Mouse (Mus musculus): ENCODE measurements at regions not wholly inside any gene's neighbourhood (a gene's known extent, or its start where the extent isn't known, plus 50 kb on each side); places are given as distances from the start of the nearest gene placed in this dataset.

DNA sequence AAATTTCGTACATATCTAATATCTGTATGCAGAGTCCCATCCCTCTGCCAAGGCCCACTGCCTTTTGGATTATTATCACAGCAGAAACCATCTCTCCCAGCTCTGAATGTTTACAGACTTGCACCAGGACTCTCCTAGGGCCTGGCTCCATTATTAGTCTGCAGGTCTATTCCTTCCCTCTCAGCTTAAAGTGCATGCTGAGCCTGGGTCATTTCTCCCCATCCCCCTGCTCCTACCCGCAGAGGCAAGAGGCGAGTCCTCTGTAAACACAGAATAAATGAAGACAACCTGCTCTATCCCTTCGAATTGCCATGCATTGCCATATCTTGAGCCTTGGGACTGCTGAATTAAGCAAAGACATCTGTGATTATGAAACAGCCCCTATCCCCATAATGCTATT, 362.6 kb upstream of the Cdh11 start:
- TF ChIP-seq POLR2A (IDR thresholded peaks at IDR 0.05; ENCODE audit: insufficient read depth, low read length) (no peak), CTCF (IDR thresholded peaks at IDR 0.05; ENCODE audit: low read depth, low read length) (no peak), EP300 (IDR thresholded peaks at IDR 0.05; ENCODE audit: insufficient read depth, low read depth, low read length) (no peak)
- Histone ChIP-seq H3K27me3 (ENCODE audit: control insufficient read depth, insufficient read depth, low read length, poor library complexity, severe bottlenecking) (no peaks in the 10 kb centered on the region; the same call in 1 of the 2 replicates), H3K4me1 (ENCODE audit: control insufficient read depth, insufficient read depth, low read length) (no peaks in the 10 kb centered on the region), H3K27ac (ENCODE audit: insufficient read depth, low read length) (no peak overlapping the region), H3K36me3 (ENCODE audit: control insufficient read depth, insufficient read depth, low read length, poor library complexity, severe bottlenecking) (no peaks in the 10 kb centered on the region), H3K4me3 (ENCODE audit: low read depth, low read length) (no peak overlapping the region), H3K9me3 (replicated peaks; ENCODE audit: control insufficient read depth, insufficient read depth, low read length, poor library complexity, severe bottlenecking) (no peaks in the 10 kb centered on the region), H3K9ac (ENCODE audit: low read depth, poor library complexity, severe bottlenecking) (no peak overlapping the region)

GRCm38 (mm10) chr8:103148447-103148846, 363.0 kb upstream of the Cdh11 start:
- Histone ChIP-seq H3K9ac (ENCODE audit: low read depth, poor library complexity, severe bottlenecking) (no peak overlapping the region), H3K4me1 (ENCODE audit: control insufficient read depth, insufficient read depth, low read length) (no peaks in the 10 kb centered on the region), H3K9me3 (replicated peaks; ENCODE audit: control insufficient read depth, insufficient read depth, low read length, poor library complexity, severe bottlenecking) (no peaks in the 10 kb centered on the region), H3K27ac (ENCODE audit: insufficient read depth, low read length) (no peak overlapping the region), H3K36me3 (ENCODE audit: control insufficient read depth, insufficient read depth, low read length, poor library complexity, severe bottlenecking) (no peaks in the 10 kb centered on the region), H3K27me3 (ENCODE audit: control insufficient read depth, insufficient read depth, low read length, poor library complexity, severe bottlenecking) (no peaks in the 10 kb centered on the region; the same call in 1 of the 2 replicates), H3K4me3 (ENCODE audit: low read depth, low read length) (no peak overlapping the region)
- no peak for TF ChIP-seq POLR2A (IDR thresholded peaks at IDR 0.05; ENCODE audit: insufficient read depth, low read length)
- TF ChIP-seq EP300 (IDR thresholded peaks at IDR 0.05; ENCODE audit: insufficient read depth, low read depth, low read length), result no peak
- no peak for TF ChIP-seq CTCF (IDR thresholded peaks at IDR 0.05; ENCODE audit: low read depth, low read length)

DNA sequence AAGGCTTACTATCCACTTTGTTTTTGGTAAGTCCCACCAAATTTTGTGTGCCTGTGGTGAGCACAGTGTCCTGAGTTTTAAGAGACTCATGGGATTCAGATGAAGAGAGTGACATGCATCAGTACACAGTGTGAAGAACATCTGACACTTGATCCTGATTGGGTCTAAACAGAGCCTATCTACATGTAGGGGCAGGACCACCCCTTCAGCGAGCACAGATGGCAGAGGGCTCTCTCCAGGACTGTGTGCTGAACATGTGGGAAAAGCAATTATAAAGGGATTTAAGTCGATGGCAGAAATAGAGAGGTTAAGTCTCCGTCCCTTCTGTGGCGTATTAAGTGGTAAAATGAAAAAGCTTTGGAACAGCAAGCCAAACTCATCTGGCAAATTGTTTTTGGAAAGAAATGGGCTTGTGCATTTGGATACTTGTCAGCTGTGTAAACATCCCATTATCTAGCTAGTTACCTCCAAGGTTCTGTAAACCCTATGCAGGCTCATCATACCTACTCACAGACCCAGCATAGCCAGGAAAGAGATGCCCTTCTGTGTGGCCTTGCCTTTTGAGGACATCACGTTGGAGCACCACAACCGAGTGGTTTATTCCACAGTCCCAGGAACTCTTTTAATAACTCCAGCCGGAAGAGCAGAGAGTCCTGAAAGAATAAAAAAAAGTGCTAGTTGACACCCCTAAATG, 381.3 kb upstream of the Cdh11 start:
- no peak overlapping the region for H3K4me3 ChIP-seq (ENCODE audit: low read depth, low read length)
- no peak overlapping the region for H3K9ac ChIP-seq (ENCODE audit: low read depth, poor library complexity, severe bottlenecking)
- H3K4me1 ChIP-seq (ENCODE audit: control insufficient read depth, insufficient read depth, low read length), result no peaks in the 10 kb centered on the region
- H3K27ac ChIP-seq (ENCODE audit: insufficient read depth, low read length), result no peak overlapping the region
- H3K27me3 ChIP-seq (ENCODE audit: control insufficient read depth, insufficient read depth, low read length, poor library complexity, severe bottlenecking), result no peaks in the 10 kb centered on the region
- no peaks in the 10 kb centered on the region for H3K36me3 ChIP-seq (ENCODE audit: control insufficient read depth, insufficient read depth, low read length, poor library complexity, severe bottlenecking)
- no peaks in the 10 kb centered on the region for H3K9me3 ChIP-seq (replicated peaks; ENCODE audit: control insufficient read depth, insufficient read depth, low read length, poor library complexity, severe bottlenecking)
- TF ChIP-seq CTCF (IDR thresholded peaks at IDR 0.05; ENCODE audit: low read depth, low read length) (no peak), POLR2A (IDR thresholded peaks at IDR 0.05; ENCODE audit: insufficient read depth, low read length) (no peak), EP300 (IDR thresholded peaks at IDR 0.05; ENCODE audit: insufficient read depth, low read depth, low read length) (no peak)

- no peak overlapping the region for H3K27ac ChIP-seq (ENCODE audit: insufficient read depth, low read length)
- H3K4me3 ChIP-seq (ENCODE audit: low read depth, low read length), result no peak overlapping the region
- TF ChIP-seq POLR2A (IDR thresholded peaks at IDR 0.05; ENCODE audit: insufficient read depth, low read length), result no peak
- no peaks in the 10 kb centered on the region for H3K9me3 ChIP-seq (replicated peaks; ENCODE audit: control insufficient read depth, insufficient read depth, low read length, poor library complexity, severe bottlenecking)
- no peak overlapping the region for H3K9ac ChIP-seq (ENCODE audit: low read depth, poor library complexity, severe bottlenecking)
- H3K4me1 ChIP-seq (ENCODE audit: control insufficient read depth, insufficient read depth, low read length), result no peaks in the 10 kb centered on the region
- no peaks in the 10 kb centered on the region for H3K27me3 ChIP-seq (ENCODE audit: control insufficient read depth, insufficient read depth, low read length, poor library complexity, severe bottlenecking)
- no peaks in the 10 kb centered on the region for H3K36me3 ChIP-seq (ENCODE audit: control insufficient read depth, insufficient read depth, low read length, poor library complexity, severe bottlenecking)
Measured at GRCm38 (mm10) chr8:103173313-103173712, 387.9 kb upstream of the Cdh11 start.

DNA sequence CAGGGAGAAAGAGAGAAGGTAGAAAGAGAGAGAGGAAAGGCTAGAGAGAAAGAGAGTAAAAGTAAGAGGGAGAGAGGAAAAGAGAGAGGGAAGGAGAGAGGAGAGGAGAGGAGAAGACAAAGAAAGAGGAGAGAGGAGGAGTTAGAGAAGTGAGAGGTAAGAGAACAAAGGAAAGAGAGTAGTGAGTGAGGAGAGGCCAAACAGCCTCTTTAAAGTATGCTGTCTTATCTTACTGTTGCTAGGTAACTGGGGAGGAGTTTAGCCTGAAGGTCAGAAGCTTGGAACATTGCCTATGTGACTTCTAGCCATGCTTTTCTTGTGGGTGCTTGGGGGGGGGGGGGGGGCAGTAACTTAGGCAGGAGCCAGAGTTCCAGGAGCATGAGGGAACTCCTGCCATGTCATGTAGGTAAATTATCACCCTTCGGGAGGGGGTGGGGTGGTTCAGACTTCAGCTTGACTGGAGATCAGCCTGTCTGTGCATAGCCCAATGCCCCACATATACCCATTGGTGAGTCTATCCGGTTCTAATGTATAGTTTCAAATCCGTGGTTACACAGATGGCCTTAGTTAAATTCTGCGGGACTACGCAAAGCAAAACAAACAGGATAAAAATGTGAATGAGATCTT, 388.5 kb upstream of the Cdh11 start:
- Histone ChIP-seq H3K4me3 (ENCODE audit: low read depth, low read length) (no peak overlapping the region), H3K27me3 (ENCODE audit: control insufficient read depth, insufficient read depth, low read length, poor library complexity, severe bottlenecking) (no peaks in the 10 kb centered on the region), H3K9ac (ENCODE audit: low read depth, poor library complexity, severe bottlenecking) (no peak overlapping the region), H3K36me3 (ENCODE audit: control insufficient read depth, insufficient read depth, low read length, poor library complexity, severe bottlenecking) (no peaks in the 10 kb centered on the region), H3K9me3 (replicated peaks; ENCODE audit: control insufficient read depth, insufficient read depth, low read length, poor library complexity, severe bottlenecking) (no peaks in the 10 kb centered on the region), H3K4me1 (ENCODE audit: control insufficient read depth, insufficient read depth, low read length) (no peaks in the 10 kb centered on the region), H3K27ac (ENCODE audit: insufficient read depth, low read length) (no peak overlapping the region)
- TF ChIP-seq POLR2A (IDR thresholded peaks at IDR 0.05; ENCODE audit: insufficient read depth, low read length) (no peak), EP300 (IDR thresholded peaks at IDR 0.05; ENCODE audit: insufficient read depth, low read depth, low read length) (no peak), CTCF (IDR thresholded peaks at IDR 0.05; ENCODE audit: low read depth, low read length) (no peak)

- no peak overlapping the region for H3K9ac ChIP-seq (ENCODE audit: low read depth, poor library complexity, severe bottlenecking)
- H3K27ac ChIP-seq (ENCODE audit: insufficient read depth, low read length), result no peak overlapping the region
- TF ChIP-seq CTCF (IDR thresholded peaks at IDR 0.05; ENCODE audit: low read depth, low read length) (no peak), POLR2A (IDR thresholded peaks at IDR 0.05; ENCODE audit: insufficient read depth, low read length) (no peak), EP300 (IDR thresholded peaks at IDR 0.05; ENCODE audit: insufficient read depth, low read depth, low read length) (no peak)
Measured at GRCm38 (mm10) chr8:103180661-103181060, 395.2 kb upstream of the Cdh11 start.

More at GRCm38 (mm10) chr8:103180661-103181060, 395.2 kb upstream of the Cdh11 start:
- Histone ChIP-seq H3K27me3 (ENCODE audit: control insufficient read depth, insufficient read depth, low read length, poor library complexity, severe bottlenecking) (no peaks in the 10 kb centered on the region), H3K4me1 (ENCODE audit: control insufficient read depth, insufficient read depth, low read length) (no peaks in the 10 kb centered on the region), H3K9me3 (replicated peaks; ENCODE audit: control insufficient read depth, insufficient read depth, low read length, poor library complexity, severe bottlenecking) (no peaks in the 10 kb centered on the region), H3K36me3 (ENCODE audit: control insufficient read depth, insufficient read depth, low read length, poor library complexity, severe bottlenecking) (no peaks in the 10 kb centered on the region), H3K4me3 (ENCODE audit: low read depth, low read length) (no peak overlapping the region)
